Mouse (Mus musculus) CD4-positive, CD25-positive, alpha-beta regulatory T cell, adult 2 months (primary cell): Measurements from ENCODE around the gene Cdh3.

ENCODE experiments used
- DNase-seq: peaks from one replicate; pipeline ENCODE4 v3.0.0-alpha.2; 2012; ENCODE audit warnings: low read depth, low spot score

Cdh3 gene

DNA sequence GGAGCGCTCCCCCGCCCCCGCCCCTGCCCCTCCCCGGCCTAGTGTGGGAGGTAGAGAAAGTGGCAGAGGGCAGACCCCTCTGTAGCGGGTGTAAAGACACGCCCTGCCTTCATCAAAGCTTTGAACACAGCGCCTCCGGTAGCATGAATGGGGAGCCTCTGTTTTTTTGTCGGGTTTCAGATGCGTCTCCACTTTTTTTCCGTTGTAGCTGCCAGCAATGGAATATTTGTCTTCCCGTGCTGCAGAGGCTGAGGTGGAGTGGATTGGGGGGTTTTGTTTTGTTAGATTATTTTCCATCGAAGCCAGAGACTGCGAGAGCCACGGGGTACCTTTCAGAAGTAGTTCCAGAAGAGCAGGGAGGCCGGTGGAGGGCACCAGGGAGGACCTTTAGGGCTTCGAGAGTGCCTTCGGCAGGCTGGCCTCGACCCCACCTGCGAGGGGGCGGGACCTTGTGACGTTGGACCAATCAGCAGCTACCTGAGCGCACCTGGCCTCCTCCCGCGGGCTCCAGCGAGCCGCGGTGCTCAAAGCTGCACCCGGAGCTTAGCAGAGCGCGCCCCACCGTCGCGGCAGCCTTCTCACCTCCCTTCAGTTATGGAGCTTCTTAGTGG lies at the start of gene Cdh3:
TSS of gene Cdh3 (plus strand) at position 527 of the 611 bp plus-strand sequence.
- DNase-seq, result peak; percentile 22

DNA sequence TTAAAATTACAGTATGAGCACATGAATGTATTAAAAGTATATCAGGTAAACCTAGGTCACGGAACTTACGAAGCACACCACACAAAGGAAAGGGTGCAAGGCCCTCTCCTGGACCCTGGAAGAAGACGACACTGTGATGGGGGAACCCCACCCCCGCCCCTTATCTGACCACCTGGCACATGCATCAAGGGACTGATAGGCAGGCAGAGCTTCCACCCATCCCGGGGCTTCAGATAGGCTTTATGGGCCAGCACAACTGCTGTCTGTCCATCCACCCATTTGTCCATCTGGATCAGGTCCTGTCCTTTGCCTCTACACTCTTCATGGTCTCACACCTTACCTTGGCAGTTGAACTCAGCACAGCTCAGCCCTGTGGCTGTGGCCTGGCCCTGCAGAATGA lies 48.6 kb upstream of the Cdh3 start:
- no peak for DNase-seq

DNA sequence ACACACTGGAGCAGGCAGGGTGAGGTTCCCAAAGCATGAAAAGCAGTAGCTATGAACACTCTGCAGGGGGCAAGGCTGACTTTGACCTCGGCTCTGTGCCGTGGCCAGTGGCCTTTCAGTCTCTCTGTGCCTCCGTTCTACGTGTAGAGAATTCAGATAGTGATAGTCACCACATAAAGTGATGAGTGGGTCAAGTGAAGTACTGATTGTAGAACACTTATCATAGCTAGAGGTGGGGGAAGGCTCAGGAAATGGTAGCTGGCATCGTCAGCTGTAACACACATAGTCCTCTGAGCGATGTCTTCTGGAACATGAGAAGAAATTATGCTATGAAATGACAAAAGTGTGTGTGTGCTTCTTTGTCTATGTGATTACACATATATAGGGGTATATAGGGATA lies 46.9 kb upstream of the Cdh3 start:
- DNase-seq, result no peak

DNA sequence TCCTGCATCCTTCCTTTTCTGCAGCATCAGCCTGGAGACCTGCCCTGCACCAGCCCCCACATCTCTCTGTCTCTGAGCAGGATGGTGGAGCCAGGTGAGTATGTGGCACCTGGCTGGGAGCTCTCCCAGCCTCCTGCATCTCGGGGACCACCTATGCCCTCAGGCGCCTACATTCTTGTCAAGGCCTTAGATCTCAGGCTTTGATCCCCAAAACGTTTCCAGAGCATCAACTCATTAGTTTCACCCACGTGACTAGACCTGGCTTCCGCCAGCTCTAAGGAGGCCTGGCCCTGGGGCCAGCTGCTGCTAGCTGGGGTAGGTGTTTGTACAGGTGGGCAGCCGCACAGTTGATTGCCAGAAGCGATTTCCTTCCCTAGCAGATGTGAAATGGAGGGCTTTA lies 41.2 kb upstream of the Cdh3 start:
- no peak for DNase-seq

DNA sequence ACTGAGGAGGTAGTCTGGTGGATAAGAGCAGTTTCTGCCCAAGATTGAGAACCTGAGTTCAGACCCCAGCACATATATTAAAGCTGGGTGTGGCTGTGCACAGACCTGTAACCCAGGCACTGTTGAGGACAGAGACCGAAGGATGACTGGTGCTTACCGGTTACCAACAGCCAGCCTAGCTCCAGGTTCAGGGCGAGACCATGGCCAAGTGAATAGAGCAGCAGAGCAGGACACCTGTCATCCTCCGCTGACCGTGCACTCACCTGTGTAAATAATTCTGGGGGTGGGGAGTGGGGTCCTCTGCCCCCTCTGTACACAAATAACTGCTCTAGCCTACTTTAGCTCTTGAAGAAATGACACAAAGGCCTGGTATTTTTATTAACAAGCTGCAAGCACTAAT lies 36.7 kb upstream of the Cdh3 start:
- DNase-seq, result no peak

DNA sequence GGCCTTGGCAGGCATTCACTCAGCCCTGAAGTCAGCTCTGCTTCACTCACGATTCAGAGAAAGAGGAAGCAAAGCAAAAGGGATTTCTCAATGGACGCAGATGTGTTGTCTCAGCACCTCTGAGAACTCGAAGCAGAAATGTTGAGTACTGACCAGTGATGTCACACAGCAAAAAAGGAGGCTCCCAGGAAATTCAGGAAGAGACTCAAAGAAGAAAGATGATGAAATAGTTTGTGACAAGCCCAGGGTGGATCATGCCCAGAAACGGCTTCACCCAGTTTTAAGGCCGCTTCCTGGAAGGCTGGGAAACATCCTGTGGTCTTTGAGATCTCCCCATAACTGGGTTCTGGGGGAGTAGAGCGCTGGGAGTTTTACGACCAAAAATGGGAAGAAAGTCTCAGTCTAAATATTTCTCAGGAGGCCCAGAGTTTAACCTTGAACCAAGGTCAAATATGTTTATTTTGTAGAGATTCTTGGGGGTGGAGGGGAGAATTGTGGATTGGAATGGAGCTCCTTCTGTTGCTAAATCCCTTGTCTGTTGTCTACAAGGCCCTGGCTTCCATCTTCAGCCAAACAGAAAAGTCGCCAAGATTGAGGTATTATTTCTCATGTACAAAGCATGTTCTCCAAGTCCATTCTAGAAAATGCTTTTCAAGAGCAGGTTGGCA lies 10.5 kb upstream of the Cdh3 start, which contains the start of gene 6030452D12Rik:
TSS of gene 6030452D12Rik (plus strand) at position 505 of the 668 bp plus-strand sequence.
- no peak for DNase-seq

DNA sequence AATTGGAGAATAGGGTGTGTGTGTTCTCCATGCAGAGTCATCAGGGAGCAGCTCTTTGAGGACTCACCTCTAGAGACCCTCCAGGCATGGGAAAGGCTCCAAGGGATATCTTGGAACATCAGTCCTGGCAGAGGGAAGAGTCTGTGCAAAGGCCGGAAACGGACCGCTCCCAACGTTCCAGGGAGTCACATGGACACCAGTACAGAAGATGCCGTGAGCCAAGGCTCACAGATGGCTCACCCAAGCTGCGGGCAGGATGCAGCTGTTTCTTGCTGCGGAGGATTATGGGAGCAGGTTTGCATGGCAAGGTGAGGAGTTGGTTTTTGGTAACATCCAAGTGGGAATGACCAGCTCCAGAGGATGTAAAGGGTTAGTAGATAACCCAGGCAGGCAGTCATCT lies 6.5 kb upstream of the Cdh3 start:
- no peak for DNase-seq

DNA sequence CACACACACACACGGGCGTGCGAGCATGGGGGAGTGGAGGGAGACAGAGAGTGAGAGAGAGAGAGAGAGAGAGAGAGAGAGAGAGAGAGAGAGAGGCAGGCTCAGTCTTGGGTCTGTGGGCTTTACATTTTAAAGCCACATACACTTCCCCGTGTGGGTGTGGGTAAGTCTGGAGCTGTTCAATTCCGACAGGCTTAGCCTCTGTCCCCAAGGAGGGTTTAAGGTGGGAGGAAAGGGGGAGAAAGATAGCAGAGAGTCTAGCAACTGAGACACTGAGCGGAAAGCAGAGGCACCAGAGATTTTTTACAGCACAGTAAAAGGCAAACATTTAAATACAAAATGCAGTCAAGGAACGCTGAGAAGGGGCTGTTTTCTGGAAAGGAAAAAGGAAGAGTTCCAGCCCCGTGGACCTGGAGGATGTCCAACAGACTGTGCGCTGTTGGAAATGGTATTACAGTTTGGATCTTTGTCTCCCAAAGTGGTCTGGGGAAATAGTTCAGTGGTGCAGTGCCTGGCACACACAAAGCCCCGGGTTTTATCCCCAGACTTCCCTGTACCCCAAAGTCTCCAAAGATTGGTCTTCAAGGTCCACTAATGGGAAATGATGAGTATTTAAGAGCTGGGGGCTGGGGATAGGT lies 5.2 kb upstream of the Cdh3 start:
- no peak for DNase-seq

DNA sequence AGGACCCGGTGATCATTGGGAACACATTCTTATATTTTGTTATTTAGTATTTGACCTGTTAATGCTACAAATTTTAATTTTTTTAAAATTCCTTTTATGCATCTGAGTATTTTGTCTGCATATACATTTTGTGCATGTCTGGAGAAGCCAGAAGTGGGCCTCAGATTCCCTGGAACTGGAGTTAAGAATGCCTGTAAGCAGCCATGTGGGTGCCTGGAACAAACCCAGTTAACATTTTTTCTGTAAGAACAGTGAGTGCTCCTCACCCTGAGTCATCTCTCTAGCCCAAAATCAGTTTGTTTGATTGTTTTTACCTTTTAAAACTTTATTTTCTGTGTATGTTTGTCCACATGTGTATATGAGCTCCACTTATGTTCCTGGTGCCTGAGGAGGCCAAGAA lies 4.6 kb upstream of the Cdh3 start:
- DNase-seq, result no peak

DNA sequence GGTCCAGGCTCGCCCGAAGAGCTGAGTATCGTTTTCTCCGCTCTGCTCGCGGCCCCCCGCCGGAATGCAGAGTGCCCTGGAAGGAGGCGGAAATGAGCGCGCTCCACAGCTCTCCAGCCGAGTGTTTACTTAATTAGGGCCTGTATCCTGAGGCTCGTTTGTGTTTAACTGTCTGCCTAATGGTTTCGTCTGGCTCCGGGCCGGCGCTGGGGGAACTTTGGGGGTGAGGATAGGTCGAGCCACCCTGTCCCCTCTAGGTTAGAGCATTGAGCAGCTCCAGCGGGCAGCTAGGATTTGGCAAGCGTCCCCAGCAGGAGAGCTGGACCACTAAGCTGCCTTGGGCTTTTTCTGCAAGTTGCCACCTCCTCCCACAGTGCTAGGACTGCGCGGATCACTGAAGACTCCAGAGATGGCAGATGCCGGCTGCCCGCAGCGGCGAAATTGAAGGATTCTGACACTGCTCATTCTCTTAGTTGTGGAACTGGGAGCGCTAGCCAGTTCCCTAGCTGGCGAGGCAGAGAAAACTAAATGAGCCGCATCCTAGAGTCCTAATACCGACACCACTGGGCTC lies 2.8 kb upstream of the Cdh3 start:
- DNase-seq, result no peak

DNA sequence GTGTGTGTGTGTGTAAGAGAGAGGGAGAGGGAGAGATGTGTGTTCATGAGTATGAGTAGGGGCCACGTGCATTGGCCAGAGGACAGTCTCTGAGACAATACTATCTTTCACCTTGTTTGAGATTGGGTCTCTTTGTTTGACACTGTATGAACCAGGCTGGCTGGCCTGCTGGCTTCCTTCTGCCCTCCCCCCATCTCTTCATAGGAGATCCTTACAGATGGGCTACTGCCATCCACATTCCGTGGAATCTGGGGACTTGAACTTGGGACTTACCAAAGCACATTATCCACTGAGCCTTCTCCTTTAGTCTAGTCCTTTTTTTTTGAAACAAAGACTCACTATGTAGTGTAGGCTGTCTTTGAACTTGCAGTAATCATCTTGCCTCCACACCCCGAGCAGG lies 2.2 kb upstream of the Cdh3 start:
- no peak for DNase-seq

DNA sequence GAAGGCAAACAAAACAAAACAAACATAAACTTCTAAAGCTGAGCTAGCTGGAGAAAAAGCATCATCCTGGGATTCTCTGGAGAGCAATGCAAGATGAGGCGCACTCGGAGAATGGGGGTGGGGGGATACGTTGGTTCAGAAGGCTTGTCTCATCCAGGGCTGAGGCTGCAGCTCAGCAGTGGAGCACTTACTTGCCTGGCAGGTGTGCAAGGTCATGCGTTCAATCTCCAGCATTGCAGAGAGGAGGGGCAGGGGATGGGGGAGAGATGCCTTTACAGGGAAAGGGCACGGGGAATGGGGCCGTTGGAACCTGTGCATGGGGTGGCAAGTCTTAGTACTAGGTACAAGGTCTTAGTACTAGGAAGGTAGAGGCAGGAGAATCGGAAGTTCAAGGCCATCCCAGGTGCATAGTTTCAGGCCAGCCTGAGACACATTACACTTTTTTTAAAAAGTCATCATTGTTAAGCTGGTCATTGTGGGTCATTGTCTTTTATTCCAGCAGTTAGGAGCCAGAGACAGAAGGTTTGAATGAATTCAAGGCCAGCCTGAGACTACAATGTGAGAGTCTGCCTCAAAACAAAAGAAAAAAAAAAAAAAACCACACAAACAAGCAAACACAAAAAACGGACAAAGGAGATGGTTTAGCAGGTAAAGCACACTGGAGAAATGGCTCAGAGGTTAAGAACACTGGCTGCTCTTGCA lies 1.5 kb upstream of the Cdh3 start:
- no peak for DNase-seq

DNA sequence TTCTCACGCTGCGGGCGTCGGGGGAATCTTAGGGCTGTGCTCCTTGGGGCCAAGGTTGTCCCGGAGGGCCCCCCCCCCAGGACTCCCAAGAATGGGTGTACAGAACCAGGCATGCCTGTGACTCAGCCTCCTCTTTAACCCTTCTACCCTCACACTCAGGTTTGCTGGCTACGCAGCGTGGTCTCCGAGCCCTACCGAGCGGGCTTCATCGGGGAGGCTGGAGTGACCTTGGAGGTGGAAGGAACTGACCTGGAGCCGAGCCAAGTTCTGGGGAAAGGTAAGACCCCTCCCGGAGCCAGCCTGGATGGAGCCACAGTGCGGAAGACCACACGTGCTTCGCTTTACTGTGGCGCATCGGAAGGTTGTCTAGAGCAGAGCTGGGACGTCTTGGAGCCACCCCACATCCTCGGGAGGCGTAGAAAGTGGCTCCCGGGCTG lies 392 bp downstream of the Cdh3 start:
- no peak for DNase-seq

DNA sequence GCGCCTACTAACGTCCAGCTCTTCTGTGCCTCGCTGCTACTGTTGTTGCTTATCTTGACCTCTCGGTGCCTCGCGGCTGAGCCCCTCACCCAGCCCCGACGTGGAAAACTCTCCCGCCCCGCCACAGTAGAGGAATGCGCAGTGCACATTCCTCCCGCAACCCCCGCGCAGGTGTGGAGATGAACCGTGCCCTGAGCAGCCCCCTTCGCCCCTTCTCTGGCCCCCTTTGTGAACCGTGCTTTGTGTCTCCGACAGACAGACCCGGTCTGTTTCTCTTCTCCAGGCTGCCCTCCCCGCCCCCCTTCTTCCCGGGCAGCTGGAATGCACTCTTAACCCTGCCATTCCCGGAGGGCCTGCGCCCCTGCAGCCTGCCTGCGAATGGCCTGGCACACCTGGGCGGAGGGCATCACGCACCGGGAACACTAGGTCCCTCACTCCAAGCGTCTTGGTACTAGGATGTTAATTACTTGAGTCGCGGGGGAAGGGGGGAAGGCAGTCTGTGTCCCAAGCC lies 895 bp downstream of the Cdh3 start:
- no peak for DNase-seq

DNA sequence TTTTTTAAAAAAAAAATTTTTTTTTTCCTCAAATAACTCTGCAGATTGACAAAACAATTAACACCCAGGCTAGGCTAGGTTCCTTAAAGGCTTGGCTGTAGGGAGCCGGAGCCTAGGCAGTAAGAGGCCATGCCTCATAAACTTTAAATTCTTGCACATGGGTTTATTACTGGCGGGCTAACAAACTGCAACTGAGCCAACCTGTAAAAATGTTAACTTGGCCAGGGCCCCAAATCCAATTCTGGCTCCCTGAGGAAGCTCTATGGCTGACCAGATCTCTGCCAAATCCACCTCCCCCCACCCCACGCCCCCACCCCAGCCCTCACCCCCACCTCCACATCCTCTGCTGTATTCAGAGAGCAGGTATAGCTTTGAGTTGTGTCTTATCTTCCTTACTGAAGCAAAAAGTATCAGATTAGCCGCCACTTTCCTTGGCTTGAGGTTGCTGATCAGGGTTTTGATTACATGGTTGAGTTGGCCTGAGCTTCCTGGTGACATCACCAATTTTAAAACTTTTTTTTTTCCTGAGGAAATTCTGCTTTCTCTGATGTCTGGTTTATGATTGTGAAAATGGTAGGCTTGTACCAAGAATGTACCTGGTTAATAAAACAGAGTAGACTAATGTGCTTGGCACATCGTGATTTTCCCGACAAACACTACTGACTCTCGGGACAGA lies 1.9 kb downstream of the Cdh3 start:
- DNase-seq, result no peak

DNA sequence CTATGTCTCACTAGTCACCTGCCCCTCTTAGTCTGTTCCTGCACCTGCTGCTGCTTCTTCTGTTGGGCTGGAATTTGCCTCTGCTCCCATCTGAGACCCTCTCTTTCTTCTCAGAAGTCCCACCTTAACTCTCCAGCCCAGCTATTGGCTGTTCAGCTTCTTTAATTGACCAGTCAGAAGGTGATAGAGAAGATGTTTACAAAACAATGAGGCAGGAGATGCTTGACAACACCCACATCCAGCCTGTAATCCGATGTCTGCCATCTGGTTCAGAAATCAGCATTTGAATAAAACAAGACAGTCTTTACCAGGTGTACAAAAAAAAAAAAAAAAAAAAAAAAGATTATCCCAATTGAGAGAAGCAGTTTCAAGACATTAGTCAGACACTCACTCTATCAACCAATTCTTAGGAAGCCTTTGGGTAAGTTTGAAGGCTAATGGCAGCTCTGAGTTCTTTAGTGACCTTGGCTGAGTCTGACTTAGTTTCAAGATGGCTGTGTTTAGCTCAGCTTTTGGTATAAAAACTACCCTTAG lies 5.3 kb downstream of the Cdh3 start:
- no peak for DNase-seq

DNA sequence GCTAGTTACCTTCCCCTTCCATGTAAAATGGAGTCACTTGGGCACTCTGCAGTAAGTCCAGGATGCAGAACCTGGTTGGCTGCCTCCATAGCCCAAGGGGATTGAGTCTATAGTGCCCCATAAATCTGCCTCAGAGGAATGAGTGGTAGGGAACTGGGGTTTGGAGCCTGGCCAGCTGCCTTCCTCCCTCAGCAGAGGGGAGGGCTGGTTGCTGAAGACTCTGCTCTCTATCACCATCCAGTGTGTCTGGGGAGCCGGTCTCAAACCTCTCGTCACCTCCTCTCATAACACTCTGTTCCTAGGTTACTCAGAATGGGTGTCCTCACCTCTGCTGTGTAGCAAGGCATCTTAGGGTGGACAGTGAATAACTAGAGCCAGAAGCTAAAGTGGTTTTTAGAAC lies 5.9 kb downstream of the Cdh3 start:
- DNase-seq, result no peak

DNA sequence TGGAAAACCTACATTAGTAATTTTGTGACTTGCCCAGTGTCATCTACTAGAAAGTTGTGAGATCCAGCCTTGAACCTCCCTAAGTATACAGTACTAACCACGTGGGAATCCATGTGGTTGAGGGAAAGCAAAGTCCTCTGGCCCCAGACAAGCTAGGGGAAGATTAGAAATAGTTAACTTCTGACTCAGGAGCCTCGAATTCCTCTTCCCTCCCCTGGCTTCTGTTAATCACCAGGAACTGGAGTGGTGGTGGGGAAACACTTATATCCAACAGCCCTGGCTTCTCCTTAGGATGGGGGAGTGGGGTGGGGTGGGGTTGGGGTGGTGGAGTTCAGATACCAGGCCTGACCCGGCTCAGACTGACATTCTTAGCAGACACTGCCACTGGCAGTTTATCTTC lies 8.1 kb downstream of the Cdh3 start:
- no peak for DNase-seq

DNA sequence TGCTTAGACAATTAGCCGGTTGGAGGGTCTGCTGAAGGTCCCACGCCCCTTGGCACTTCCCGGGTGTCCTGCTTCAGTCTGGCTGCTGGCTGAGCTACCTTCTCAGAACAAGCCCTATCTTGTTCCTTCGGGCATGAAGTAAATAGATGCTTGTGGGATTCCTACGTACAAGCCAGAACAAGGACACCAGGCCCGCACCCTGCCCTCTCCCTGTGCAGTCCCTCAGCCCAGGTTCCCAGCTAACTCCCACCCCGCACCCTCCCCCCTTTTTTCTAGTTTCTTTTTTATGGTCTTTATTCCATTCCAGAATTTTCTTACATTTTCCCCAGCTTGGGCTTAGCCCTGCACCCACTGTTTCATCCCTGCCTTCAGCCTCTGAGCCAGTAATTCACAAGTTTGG lies 9.9 kb downstream of the Cdh3 start:
- no peak for DNase-seq

DNA sequence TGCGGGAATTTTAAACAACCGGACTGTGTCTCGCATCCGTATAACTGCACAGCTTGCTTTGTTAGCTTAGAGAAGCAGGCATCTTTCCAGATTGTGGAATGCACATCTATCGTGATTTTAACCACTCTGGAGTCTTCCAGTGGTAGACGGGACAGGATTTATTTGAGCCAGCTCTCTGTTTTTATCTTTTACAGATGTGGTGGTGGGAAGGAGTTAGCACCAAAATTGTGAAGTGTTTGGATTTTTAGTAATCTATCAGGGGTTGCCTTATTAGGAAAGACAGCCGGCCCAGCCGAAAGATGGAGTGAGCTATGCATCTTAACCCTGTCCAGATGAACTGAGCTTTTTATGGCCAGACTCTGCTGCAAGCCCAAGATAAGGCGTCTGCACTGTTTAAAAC lies 11.2 kb downstream of the Cdh3 start:
- DNase-seq, result no peak

DNA sequence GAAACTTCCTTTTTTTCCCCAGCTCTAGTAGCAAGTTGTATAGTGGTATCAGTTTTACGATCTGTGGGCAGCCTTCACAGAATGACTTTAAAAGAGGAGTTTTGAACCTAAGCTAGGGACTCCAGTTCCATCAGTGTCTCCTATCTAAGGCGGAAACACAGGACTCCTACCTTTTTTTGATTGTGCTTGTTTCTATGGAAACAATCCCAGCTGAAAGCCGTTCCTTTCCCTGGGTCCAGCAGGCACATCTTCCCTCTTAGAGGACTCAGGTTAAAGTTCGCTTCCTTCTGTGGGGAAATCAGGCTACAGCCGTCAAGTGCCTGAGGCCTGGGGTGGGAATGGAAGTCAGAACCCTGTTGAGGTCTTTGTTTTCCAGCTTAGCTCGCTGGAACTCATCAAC lies 16.0 kb downstream of the Cdh3 start:
- no peak for DNase-seq
